Mouse (Mus musculus) c-Kit-positive CD71-positive TER-119-negative erythroid progenitor cells, embryonic 14.5 days (primary cell): ENCODE results near the gene CN725425.
A peak's percentile ranks its signal among the peaks of the same experiment; 100 is the strongest.

Experiments used
- DNase-seq: peaks from one replicate; pipeline ENCODE4 v3.0.0-alpha.2; 2013; ENCODE audit warnings: low read depth

The CN725425 gene

DNA sequence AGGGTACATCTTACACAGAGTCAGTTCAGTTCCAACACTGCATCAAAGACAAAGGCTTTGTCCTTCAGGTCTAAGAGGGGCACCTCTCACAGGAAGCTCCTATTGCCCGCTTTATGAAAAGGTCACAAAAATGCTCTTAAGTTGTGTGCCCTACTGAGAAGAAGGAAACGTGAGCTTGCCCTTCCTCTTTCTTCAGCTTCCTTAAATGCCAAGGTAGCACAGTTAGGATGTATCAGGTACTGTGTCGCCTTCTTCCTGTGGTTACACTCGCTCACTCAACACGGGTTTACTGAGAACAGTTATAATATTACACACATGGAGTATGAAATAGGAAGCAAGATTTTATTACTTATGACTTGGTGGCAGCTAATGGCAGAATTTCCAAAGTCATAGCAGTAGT lies 38.0 kb downstream of the CN725425 start:
- DNase-seq = no peak

DNA sequence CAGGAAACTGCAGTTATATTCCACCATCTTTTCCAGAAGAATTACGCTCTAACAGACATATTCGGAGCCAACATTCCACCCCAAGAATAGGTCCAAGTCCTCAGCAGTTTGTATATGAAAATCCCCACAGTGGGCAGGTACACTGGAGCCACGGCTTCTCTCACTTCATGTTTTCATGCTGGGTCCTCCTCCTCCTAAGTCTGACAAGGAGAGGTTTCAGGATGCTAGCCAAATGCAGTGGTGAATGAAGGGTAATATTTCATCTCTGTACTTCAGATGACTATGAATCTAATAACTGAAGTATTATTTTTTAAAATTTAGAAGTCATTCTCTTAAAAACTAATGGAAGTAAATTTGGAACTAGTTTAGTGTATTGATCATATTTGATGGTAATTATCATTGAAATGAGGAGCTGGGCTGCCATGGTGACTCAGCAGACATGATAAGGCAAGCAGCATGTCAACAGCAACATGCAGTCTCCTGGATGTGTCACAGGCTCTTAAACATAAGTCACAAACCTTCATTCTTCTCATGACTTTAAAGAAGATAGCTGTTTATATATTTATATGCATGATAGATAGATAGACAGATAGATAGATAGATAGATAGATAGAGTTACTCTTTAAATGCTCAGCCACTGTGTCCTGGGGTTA lies 41.5 kb downstream of the CN725425 start:
- no peak for DNase-seq

DNA sequence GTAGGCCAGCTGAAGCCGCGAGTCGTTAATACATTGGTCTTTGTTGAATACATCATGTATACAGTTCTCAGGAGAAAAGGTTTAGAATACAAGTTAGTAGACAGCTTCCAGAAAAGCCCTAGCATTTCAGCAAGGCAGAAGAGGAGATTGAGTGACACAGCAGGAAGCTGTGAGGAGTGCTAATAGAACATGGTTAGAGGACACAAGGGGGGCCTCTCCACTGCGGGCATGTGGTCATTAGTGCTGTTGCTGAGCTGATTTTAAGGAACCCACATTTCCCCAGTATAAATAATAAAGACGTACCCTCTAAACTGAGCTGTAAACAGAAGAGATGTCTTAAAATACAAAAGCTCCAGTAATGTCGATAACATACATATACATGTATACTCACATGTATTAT lies 51.5 kb downstream of the CN725425 start:
- no peak for DNase-seq

DNA sequence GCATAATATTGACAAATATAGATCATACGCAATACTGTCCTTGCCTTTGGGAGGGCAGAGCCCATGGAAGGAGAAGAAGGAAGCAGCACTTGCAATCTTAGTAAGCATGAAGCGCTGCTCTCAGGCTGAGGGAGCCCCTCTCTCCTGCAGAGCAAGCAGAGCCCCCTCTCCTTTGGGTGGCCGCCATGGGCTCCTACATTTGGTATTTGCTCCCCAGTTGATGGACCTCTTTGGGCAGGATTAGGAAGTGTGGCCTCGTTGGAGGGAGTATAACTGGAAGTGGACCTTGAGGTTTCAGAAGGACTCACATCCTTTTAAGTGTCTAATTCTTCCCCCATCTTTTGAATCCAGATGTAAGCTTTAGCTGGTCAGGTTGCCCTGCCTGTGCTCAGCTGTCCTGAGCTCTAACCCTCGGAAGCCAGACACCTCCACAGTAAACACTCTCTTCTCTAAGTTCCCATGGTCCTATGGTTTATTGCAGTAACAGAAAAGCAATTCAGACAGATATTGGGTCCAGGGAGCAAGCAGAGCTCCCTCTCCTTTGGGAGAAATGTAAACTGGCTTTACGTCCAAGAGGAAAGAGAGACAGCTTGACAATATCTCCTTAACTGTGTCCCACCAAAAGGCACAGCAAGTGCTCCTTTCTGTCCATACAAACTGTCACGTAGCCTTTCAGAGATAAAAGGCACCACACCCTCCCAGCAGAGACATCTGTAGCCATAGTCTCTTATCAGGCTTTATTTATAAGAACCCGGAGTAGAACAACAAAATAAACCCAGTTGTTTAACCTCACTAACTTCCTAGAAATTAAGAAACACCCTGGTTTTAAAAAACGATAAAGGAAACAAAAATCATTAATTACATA lies 52.5 kb downstream of the CN725425 start:
- peak; percentile 62 for DNase-seq

DNA sequence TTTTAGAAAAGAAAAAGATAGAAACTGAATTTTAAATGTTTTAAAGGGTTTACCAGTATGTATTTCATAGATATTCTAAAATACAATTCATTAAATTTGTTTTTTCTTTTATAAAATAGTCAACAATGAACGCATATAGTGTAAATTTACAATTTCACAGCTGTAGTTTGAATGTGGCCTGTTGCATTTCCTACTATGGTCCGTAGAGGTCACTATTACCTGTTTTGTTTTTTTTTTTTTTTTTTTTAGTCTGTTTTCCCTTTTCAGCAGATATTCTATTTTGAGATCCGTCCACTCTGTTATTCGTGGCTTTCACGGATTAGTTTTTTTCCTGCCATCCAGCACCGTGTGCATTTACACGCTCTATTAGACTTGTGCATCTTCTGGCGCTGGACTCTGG lies 53.7 kb downstream of the CN725425 start:
- DNase-seq = peak; percentile 40

DNA sequence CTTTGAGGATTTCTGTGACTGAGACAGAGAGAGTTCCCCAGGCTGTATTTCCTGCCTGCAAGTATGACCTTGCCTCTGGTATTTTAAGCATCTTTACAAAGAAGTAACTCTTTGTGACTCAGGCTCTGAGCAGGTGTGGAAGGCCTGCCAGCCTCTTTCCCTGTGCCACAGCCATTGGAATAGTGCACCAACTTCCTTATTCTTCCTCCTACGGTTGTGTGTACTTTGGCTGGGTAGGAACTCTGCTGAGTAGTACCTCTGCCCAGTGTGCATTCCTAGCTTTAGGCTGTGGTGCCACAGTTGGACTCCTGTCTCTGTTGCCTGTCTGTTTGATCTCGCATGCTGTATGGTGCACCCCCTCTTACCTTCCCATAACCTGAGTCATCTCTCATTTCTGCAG lies 56.0 kb downstream of the CN725425 start:
- no peak for DNase-seq

DNA sequence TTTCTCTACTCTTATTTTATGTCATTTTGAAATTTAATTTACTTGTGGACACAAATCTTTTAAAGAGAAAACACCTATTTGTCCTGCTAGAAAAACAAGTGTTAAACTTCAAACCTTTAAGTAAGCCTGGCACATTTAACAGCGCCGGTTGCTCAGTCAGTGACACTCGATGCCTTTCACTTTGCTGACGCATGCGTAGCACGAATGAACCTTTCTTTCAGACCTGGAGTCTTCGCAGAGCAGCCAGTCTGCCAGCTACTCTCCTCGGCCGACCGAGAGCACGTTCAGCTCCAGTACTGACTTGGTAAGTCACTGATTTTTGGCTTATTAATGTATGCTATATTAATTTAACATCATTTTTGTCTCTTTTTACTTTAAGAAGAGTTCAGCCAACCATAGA lies 57.8 kb downstream of the CN725425 start:
- no peak for DNase-seq

DNA sequence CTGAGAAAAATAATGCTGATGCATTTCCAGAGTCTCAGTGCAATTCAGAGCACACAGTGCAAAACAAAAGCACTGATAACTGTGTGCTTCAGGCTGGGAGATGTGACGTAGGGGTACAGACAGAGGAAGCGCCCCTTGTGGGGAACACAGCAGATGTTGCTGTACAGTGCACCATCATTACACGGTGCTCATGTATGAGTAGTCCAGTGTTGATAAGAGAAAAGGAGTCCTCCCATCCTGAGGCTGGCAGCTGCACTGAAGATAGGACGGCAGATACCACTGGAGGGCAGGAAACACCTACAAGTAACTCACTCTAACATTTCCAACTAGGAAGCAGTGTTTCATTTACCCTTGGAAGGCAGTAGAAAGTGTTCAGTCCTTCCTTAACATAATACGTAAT lies 61.3 kb downstream of the CN725425 start:
- DNase-seq = peak; percentile 56

DNA sequence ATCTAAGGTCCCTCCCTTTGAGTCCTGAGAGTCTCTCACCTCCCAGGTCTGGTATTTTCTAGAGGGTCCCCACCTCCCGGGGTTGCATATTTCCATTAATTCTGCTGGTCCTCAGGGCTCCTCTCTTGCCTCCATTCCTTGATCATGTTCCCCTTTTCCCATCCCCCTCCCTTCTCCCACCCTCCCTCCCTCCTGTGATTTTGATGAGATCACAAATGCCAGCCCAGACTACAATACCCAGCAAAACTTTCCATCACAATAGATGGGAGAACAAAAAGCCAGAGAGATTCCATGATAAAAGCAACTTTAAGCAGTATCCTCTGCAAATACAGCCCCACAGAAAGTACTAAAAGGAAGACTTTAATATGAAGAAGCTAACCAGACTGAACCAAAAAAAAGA lies 64.6 kb downstream of the CN725425 start:
- no peak for DNase-seq

DNA sequence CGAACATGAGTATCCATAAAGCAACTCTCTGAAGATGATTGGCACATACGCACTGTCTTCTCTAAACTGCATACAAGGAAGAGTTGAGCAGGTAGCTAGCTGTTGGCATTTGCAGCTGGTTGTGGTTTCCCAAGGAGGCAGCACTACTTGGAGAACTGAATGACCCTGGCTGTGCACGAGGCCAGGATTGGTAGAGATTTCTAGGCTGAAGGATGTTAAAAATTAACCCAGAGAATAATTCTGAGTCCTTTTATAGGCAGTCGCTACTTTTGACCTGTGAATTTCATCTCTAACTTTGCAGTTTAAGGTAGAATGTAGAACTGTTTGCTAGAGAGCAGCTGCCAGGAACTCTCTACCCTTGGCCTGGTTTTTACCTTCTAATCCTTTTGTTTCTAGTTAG lies 69.2 kb downstream of the CN725425 start:
- no peak for DNase-seq

DNA sequence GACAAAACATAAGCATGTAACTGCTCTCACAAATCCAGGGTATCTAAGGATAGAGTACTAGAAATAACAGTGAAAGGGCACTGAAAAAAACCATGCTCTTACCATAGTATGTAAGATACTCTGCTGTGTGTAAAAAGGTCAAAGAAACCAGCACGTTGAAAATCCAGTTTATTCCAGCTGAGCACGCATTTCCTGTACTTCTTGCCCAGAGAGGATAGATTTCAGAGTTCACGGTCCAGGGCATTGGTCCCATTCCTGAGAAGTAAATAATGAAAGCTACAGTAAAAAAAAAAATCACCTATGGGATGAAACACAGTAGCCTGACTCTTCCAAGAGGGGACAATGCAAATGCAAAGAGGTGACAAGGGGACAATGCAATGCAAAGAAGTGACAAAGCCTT lies 76.7 kb downstream of the CN725425 start:
- no peak for DNase-seq

DNA sequence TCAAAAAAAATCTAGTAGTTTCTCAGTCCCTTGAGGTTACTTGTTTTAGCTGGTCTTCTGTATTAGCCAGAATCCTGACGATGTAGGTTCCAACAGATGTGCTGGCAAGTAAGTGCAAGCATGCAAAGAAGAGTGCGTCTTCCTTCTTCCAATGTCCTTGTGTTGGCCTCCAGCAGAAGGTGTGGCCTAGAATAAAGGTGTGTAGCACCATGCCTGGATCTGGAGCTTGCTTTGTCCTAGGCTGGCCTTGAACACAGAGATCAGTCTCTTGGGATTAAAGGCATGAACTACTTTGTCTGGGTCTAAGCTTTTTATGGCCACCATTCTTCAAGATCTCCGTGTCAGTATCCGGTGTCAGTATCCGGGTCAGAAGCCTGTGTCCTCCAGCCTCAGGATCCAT lies 80.3 kb downstream of the CN725425 start:
- DNase-seq = no peak

DNA sequence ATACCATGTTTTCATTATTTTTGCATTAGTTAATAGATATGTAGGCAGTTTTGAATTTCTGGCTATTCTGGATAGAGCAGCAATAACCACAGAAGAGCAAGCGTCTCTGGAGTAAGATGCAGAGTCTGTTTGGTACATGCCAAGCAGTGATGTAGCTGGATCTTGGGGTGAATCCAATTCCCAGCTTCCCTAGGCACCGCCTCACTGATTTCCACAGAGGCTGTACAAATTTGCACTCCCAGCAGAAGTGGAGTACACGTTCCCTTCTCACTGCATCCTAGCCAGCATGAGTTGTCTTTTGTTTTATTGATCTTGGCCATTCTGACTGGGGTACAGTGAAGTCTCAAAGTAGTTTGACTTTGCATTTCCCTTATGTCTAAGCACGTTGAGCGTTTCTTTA lies 82.2 kb downstream of the CN725425 start:
- DNase-seq = no peak

DNA sequence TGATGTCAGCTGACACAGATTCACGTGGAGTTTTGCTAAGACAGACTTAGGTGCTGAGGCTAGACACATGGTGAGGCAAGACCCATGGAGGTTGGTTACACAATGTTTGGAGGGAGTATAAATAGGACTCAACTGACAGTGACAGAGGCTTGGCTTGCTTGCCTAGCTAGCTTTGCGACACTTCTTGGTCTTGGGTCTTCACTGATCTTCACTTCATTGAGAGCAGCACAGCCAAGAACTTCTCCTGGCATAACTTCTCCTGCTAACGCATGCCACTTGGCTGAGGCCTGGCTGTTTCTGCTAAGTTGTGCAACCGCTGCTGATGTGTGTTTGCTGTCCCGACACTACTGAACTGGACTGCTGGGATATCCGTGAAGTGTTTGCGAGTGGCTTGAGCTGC lies 83.5 kb downstream of the CN725425 start:
- no peak for DNase-seq

DNA sequence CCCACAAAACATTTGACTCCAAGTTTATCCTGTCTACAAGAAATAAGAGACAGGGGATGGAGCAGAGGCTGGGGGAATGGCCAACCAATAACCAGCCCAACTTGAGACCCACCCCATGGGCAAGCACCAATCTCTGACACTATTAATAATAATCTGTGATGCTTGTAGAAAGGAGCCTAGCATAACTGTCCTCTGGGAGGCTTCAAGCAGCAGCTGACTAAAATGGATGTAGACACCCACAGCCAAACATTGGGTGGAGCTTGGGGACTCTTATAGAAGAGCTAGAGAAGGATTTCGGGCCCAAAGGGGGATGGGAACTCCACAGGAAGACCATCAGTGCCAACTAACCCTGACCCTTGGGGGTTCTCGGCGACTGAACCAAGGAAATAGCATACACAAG lies 84.1 kb downstream of the CN725425 start:
- DNase-seq = no peak

DNA sequence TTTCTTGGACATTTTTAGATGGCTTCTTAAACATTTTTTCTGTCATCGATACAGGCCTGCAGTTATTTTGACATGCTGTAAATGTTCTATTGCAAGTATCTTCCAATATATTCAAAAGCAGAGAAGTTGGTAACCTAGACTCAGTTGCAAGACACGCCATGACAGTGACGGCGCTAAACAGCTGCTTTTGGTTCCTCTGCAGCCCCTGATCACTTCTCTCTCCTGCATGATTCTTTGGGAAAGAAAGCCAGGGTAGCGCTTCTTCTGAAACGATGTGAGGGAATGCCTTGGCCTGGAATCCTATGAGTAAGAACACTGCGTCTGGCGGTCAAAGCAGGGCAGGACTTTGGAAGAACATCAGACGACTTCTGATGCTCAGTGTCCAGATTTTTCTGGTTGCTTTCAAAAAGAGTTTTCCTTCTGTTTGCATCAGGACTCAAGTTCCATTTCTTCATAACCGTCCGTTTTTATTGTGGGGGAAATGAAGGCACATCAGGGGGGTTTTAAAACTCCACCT lies 100.1 kb downstream of the CN725425 start:
- DNase-seq = no peak

DNA sequence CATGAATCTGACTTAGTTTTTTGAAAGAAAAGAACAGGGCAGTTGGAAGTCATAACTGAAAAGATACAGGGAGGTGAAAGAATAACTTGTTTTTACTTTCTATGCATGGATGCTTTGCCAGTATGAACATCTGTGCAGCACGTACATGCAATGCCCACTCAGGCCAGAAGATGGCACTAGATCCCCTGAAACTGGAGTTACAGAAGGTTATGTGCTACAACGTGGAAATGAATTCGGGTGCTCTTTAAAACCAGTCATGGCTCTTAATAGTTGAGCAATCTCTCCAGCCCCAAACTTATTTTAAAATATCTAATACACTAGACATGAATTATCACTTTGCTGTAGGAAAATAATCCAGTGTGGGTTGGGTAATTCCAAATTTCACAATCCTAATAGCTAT lies 102.1 kb downstream of the CN725425 start:
- peak; percentile 34 for DNase-seq

DNA sequence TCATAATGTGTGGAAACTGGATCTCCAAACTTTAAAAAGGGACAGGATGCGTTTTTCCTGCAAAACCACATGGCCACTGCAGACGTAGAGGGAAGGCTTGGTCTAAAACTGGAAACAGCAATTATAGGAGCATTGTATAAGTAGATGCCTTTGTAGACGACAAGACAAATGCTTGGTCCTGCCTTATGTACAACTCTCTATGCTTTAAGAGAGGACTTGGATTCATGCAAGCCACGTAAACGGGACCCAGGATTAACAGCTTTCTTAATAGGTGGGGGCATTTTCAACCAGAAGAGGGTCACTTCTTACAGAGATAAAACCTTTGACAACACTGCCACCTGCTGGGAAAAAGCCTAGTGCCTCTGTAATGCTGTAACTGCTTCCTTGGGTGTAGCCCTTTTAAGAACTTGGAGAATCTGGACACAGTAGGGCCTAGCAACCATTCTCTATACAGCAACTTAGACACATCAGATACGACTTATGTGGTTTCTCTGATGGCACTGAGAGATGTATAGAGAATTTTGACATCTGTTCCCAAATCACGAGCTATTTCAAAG lies 105.1 kb downstream of the CN725425 start:
- peak; percentile 32 for DNase-seq
